In the genomic region with DNA sequence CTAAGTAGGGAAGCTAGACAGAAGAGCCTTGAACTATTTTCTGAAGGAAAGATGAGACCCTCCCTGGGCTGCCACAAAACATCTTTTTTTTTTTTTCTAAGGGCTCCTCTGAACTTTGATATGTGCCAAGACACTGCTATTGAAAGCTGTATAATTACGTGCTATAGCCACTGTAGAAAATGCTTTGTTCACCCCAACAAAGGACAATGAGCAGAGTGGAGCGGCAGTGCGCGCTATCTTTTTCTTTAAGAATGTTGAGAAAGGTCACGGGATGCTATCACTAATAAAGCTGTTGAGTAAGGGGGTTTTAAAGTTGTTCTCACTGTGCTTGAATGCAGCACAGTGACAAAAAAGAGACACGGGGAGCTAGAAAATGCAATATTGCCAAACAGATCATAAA, we compare ENCODE assay signal across 20 mouse cellular contexts.
"Had no signal": no experiment of that assay in that cellular context is flagged by ENCODE, and none has a peak within 500 bp of the region (broad histone marks: within the 10 kb centered on the region; RNA-seq: fewer than 3 reads in every experiment).

No protein-coding gene starts in this region.

- H3K36me3 ChIP-seq: kidney, embryonic 15.5 days; limb, embryonic 10.5 days; limb, embryonic 13.5 days; liver, embryonic 15.5 days; lung, embryonic 15.5 days; stomach, embryonic 15.5 days had no signal

- H3K9me3 ChIP-seq: kidney, embryonic 15.5 days; limb, embryonic 10.5 days; limb, embryonic 13.5 days; liver, embryonic 12.5 days; liver, embryonic 15.5 days; lung, embryonic 15.5 days; midbrain, embryonic 12.5 days; neural tube, embryonic 12.5 days; stomach, embryonic 15.5 days had no signal

- ATAC-seq: liver, embryonic 12.5 days had no signal

- H3K4me1 ChIP-seq: limb, embryonic 13.5 days; liver, embryonic 12.5 days; liver, embryonic 15.5 days; lung, embryonic 15.5 days; stomach, embryonic 15.5 days had no signal

- H3K9ac ChIP-seq: kidney, embryonic 15.5 days; limb, embryonic 13.5 days; liver, embryonic 12.5 days; liver, embryonic 15.5 days; lung, embryonic 15.5 days; midbrain, embryonic 12.5 days; neural tube, embryonic 12.5 days; stomach, embryonic 15.5 days had no signal

- H3K4me3 ChIP-seq: kidney, embryonic 15.5 days; limb, embryonic 10.5 days; limb, embryonic 13.5 days; liver, embryonic 12.5 days; liver, embryonic 15.5 days; lung, embryonic 15.5 days; midbrain, embryonic 12.5 days; neural tube, embryonic 12.5 days; stomach, embryonic 15.5 days had no signal

- H3K4me2 ChIP-seq: kidney, embryonic 15.5 days; limb, embryonic 13.5 days; liver, embryonic 12.5 days; liver, embryonic 15.5 days; lung, embryonic 15.5 days; midbrain, embryonic 12.5 days; neural tube, embryonic 12.5 days; stomach, embryonic 15.5 days had no signal

- DNase-seq: kidney, adult 11 months; kidney, adult 8-10 months; kidney, postnatal 10 days; kidney, postnatal 36 days; liver; lung, adult 18-20 months; lung, postnatal 10 days; lung, postnatal 4 days; right cerebral cortex, postnatal 25 days; spleen, adult 18-20 months; thymus, postnatal 25 days had no signal

- H3K27me3 ChIP-seq: limb, embryonic 13.5 days; liver, embryonic 12.5 days; liver, embryonic 15.5 days; lung, embryonic 15.5 days; neural tube, embryonic 12.5 days; stomach, embryonic 15.5 days had no signal

- H3K27ac ChIP-seq: kidney, embryonic 15.5 days; limb, embryonic 10.5 days; limb, embryonic 13.5 days; liver, embryonic 12.5 days; liver, embryonic 15.5 days; lung, embryonic 15.5 days; midbrain, embryonic 12.5 days; neural tube, embryonic 12.5 days; stomach, embryonic 15.5 days had no signal
